Mouse (Mus musculus) lung, adult 2 months (tissue): ENCODE measurements at regions not wholly inside any gene's neighbourhood (a gene's known extent, or its start where the extent isn't known, plus 50 kb on each side); places are given as distances from the start of the nearest gene placed in this dataset.

Source experiments
- CTCF ChIP-seq: fragments of 200-500 bp; IDR thresholded peaks from 2 replicates; pipeline ENCODE4 v1.5.1; 2011; ENCODE audit warnings: mild to moderate bottlenecking, low read length, control low read depth; ENCODE audit not compliant: insufficient read depth
- POLR2A ChIP-seq: fragments of 200-500 bp; IDR thresholded peaks from 2 replicates; pipeline ENCODE4 v1.6.1; 2011; ENCODE audit warnings: low read depth, mild to moderate bottlenecking, control low read depth, low read length, borderline replicate concordance; ENCODE audit errors: extremely low read depth

- no peak for TF ChIP-seq POLR2A
- no peak for TF ChIP-seq CTCF
These were observed 98.4 kb upstream of the Arl4c start for GRCm38 (mm10) chr1:88800411-88800810.
